Mouse (Mus musculus): ENCODE data around the gene Prok1.
A peak's percentile ranks its signal among the peaks of the same experiment; 100 is the strongest.

The Prok1 gene

GRCm38 (mm10) chr3:107239607-107240006 is at the start of gene Prok1:
Gene Prok1, minus strand, starts transcription at chr3:107239707.
- no peak for DNase-seq (ENCODE audit: low spot score)

DNA sequence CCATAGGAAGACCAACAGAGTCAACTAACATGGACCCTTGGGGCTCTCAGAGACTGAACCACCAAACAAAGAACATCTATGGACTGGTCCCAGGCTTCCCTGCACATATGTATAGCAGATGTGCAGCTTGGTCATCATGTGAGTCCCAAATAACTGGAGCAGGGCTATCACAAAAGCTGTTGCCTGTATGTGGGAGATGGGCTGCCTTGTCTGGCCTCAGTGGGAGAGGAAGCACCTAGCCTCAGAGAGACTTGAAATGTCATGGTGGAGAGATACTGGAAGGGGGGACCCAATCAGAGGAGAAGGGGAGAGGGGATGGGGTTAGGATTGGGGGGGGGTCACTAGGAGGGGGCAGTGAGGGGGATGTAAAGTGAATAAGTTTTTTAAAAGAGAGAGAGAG is 47.8 kb upstream of the Prok1 start:
- DNase-seq (ENCODE audit: low spot score) = no peak

GRCm38 (mm10) chr3:107286123-107286522 is 46.6 kb upstream of the Prok1 start:
- DNase-seq (ENCODE audit: low spot score) = no peak

DNA sequence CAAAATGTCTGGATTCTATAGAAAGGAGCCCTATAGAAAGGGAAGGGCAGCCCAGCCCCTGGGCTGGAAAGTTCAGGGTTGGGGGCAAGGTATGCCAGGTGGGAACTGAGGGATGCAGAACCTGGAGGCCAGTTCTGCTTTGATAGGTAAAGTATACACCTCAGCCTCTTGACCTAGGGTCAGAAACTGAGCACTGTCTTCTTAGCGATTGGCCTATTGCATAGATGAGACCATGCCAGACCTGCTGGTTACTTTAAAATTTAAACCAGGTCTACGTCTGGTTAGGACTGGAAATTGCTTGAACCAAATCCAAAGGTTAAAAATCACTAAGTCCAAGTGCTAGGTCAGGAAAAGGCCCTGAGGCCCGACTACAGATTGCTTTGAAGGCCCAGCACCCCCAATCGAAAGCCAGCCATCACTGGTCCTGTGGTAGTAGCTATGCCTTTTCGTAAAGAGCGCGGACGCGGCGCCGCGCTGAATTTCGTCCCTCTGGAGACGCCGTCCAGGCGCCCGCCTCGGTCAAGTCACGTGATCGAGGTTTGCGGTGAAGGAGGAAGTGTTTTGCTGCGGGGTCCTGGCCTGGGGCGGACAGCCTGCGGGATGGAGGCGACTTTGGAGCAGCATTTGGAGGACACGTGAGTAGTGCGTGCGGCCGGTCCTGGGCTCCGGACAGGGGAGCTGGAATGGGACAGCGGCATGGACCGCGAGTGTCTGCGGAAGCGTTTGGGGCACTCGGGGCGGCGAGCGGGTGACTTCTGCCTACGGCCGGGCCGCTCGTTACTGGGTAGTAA is 39.2 kb upstream of the Prok1 start, which contains the start of gene Lamtor5:
TSS of gene Lamtor5 (plus strand) at position 380 of the 791 bp plus-strand sequence.
- peak; percentile 89 for DNase-seq (ENCODE audit: low spot score)

DNA sequence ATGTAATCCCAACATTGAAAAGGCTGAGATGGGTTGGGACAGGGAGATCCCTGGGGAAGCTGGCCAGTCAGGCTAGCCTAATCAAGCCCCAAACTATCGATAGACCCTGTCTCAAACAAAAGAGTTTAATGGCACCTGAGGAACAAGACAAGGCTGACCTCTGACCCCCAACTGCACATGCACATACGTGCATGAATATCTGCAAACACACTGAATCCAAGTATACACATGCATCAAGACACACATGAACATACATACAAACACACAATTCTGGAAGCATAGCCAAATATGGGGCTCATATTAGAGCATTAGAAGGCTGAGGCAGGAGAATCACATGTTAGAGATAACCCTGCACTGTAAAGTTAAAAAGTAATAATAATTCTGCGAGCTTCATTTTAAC is 37.1 kb upstream of the Prok1 start:
- no peak for DNase-seq (ENCODE audit: low spot score)

DNA sequence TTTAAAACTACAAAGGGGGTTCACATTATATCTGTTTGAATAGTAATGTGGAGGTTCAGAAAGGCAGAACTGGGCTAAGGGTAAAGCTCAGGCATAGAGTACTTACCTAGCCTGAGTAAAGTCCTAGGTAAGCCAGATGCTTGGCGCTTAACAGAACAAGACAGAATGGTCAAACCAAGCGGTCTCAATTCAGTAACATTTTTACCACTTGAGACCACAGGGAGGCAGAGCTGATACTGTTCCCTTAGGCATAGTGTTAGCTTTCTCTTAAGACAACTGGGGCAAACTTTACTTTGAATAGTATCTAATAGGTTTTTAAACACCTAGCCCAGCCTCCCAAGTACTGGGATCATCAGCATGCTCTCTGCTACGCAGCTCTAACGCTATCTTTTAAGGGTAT is 36.5 kb upstream of the Prok1 start:
- DNase-seq (ENCODE audit: low spot score) = no peak

- DNase-seq (ENCODE audit: low spot score) = no peak
Measured at GRCm38 (mm10) chr3:107275351-107275750, 35.8 kb upstream of the Prok1 start.

DNA sequence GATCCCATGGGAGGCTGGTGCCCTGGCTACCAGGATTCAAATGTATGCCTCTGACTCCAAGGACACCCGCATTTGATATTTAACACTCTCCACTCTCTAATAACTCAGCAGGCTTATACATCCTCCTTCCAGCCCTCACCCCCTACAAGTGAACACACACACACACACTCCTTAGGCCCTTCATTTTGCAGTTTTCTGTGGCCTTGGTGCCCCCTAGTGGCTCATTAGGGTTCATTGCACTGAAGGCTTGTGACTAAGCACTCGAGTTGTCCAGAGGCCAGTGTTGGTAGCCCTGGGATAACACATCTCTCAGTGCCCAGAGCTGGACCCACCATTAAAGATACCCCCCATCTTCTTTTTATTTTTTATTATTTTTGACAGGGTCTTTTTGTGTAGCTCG is 34.3 kb upstream of the Prok1 start:
- peak; percentile 43 for DNase-seq (ENCODE audit: low spot score)

GRCm38 (mm10) chr3:107272433-107272832 is 32.9 kb upstream of the Prok1 start:
- no peak for DNase-seq (ENCODE audit: low spot score)

GRCm38 (mm10) chr3:107266814-107267345 is 27.4 kb upstream of the Prok1 start:
- DNase-seq (ENCODE audit: low spot score) = no peak

DNA sequence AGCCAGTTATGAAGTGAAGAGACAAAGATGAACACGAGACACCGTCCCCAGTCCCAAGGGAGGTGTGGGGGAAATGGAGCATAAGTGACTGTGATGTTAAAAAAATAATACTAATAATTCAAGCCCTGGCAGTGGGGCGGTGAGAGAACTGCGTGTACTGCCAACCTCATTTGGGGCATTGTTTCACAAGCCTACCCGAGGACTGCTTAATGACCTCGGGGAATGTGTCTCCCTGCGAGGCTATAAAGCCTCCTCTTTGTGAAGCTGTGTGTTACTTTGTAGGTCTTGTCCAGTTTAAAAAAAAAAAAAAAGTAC is 22.3 kb upstream of the Prok1 start:
- peak; percentile 66 for DNase-seq (ENCODE audit: low spot score)

GRCm38 (mm10) chr3:107260956-107261850 is 21.7 kb upstream of the Prok1 start:
- DNase-seq (ENCODE audit: low spot score) = no peak

DNA sequence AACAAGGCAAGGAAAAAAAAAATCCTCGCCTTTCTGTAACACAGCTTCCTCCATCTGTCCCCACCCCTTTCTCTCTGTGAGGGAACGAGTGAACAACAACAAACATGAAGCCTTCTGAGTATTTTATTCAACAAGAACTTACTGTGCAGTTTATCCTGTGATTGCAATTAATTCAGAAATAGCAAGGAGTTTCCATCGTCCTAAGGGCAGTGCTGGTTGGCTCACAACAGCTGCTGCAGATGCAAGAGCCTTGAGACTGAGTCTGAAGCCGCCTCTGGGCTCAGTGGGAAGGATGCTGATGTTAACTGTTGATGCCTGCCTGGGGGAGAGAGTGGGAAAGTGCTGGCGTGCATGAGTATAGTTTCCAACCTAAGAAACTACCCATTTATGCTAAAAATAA is 18.4 kb upstream of the Prok1 start:
- DNase-seq (ENCODE audit: low spot score) = no peak

DNA sequence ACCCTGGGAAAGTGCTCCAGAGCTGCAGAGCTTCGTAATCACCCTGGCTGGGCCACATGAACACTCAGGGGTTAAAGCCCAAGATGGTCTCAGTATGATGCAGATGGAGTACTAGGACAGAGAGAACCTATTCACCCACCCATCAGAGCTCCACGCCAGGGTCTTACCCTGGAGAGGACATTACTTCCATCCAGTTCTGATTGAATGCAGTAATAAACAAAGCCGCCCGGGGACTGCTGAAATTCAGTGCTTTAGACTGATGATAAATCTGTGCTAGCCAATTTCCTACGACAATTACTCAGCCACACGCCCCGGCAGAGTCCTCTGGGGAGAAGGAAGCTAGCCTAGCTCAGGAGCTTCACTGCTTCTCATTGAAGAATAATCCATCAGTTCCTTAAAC is 17.2 kb upstream of the Prok1 start:
- DNase-seq (ENCODE audit: low spot score) = no peak

- DNase-seq (ENCODE audit: low spot score) = no peak
Measured at GRCm38 (mm10) chr3:107255992-107256391, 16.5 kb upstream of the Prok1 start.

DNA sequence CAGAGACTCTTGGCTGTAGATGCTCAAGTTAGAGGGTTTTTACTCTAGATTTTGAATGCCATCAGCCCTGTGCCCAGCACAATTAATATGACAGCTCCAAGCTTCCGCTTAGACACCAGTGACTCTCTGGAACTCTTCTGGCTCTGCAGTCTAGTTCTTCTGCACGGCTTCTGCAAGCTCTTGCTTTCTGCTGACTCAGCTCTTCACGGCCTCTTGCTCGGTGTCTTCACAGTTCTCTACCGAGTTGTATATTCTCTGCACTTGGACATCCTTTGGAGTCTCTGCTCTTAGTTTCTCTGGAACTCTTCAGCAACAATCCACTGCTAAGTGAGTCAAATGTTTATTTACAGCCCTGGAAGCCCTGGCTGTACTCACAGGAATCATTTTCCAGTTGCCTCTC is 14.4 kb upstream of the Prok1 start:
- DNase-seq (ENCODE audit: low spot score) = no peak

DNA sequence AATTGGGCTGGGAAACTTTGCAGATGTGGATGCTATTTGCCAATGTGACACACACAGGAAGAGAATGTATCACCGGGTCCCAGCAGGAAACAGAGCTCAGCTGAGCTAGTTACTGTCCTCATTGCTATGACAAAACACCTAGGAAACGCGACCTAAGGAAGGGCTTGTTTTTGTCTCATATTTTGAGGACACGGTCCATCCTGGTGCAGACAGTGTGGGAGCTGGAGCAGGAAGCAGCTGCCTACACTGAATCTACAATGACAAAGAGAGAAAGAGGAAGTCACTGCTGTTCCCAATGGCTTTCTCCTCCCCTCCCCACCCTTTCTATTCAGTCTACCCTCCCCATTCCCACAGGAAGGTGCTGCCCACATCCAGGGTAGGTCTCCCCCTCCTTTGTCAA is 12.5 kb upstream of the Prok1 start:
- DNase-seq (ENCODE audit: low spot score) = no peak

DNA sequence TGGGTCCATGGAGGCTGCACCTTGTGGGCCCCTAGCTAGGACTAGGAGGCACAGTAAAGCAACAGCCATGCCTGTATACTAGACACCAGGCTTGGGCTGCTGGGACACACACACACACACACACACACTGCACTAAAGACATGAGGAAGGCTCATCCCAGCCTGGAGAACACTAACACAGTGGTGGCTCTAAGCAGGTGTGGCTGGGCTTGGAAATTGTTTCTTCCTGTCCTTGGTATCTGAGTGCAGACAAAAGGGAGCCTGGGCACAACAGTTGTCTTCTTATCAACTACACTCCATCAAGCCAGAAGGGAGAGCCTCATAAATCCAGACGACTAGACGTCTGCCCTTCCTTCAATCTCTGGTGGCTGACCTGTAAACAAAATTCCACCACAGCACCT is 10.8 kb upstream of the Prok1 start:
- no peak for DNase-seq (ENCODE audit: low spot score)

GRCm38 (mm10) chr3:107249042-107249441 is 9.5 kb upstream of the Prok1 start:
- no peak for DNase-seq (ENCODE audit: low spot score)

DNA sequence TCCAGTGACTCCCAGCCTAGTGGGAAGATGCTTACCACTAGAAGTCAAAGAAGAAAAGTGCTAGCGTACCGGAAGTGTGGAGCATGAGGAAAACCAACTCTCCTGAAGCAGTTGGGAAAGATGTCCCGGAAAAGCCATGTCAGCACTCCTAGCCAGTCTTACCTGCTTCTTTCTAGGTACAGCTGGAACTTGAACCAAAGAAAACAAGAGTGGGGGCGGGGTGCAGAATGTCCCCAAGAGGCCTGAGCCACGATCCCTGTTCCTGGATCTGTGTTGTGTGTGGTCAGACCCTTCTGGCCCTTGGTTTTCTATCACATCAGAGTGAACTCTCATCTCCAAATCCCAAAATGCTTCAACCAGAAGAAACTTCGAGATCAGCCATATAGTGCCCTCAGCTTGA is 7.4 kb upstream of the Prok1 start:
- no peak for DNase-seq (ENCODE audit: low spot score)

DNA sequence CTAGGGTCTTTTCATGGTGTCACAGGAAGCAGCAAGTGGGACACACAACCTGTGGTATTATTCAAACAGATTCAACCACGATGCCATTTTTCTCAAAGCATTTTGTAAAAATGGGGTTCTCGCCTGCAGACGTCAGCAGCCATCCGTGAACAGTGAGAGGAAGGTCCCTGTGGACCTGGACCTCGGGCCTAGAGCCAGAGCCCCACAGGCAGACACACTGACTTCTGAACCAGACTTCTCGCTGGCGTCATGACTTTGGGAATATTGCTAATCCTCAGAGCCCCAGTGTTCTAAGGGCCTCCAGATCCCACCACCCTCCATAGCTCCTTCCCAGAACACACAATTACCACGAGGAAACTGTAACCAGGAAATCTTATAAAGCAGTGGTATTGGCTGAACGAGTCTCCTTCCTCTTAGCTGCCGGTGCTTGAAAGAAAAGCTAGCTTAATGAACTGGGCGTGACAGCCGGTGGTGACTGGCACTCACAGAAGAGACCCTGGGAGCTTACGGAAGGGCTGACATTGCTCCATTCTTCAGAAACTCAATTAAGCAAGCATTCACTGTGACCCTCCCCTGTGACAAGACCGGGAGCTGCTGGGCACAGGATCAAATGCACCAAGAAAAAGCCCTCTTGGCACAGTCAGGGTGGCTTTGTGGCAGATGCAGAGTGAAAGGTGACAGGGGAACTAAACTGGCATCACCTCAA is 2.0 kb upstream of the Prok1 start:
- no peak for DNase-seq (ENCODE audit: low spot score)

- DNase-seq (ENCODE audit: low spot score) = no peak
Measured at GRCm38 (mm10) chr3:107238471-107238980, 981 bp downstream of the Prok1 start.

Measured in testis, postnatal 14 days (tissue).